Mouse (Mus musculus) stomach, embryonic 14.5 days (tissue): Measurements from ENCODE around the gene Nkain4. TPM values are rescaled to one million over a fixed set of nuclear protein-coding genes. Genes with fewer than 3 reads are reported as not detected.
A peak's percentile ranks its signal among the peaks of the same experiment; 100 is the strongest.

Experiments
- ATAC-seq: fragments of 200-750 bp; cut with Nextera tagmentation; 2 replicates; pipeline ENCODE4 v1.8.0; 2017; ENCODE audit warnings: low read depth, moderate TSS enrichment; ENCODE audit not compliant: insufficient number of reproducible peaks, insufficient read depth, low FRiP score
- H3K27ac ChIP-seq: fragments of 300-500 bp; sonication (generic); 2 replicates; pipeline ENCODE4 v1.5.1; 2014; ENCODE audit warnings: mild to moderate bottlenecking, low read length, moderate library complexity, mixed read lengths
- H3K27me3 ChIP-seq: fragments of 300-500 bp; sonication (generic); 2 replicates; pipeline ENCODE4 v1.6.1; 2014; ENCODE audit warnings: low read length, control low read depth, mixed read lengths; ENCODE audit not compliant: control insufficient read depth, insufficient read depth
- H3K36me3 ChIP-seq: fragments of 300-500 bp; sonication (generic); 2 replicates; pipeline ENCODE4 v1.6.1; 2014; ENCODE audit warnings: mild to moderate bottlenecking, control low read depth, low read length, moderate library complexity, mixed read lengths; ENCODE audit not compliant: control insufficient read depth, insufficient read depth
- H3K4me1 ChIP-seq: fragments of 300-500 bp; sonication (generic); 2 replicates; pipeline ENCODE4 v1.6.1; 2014; ENCODE audit warnings: low read length, control low read depth, mixed read lengths; ENCODE audit not compliant: control insufficient read depth, insufficient read depth
- H3K4me2 ChIP-seq: fragments of 300-500 bp; sonication (generic); replicated peaks from 2 replicates; pipeline ENCODE4 v1.6.1; 2014; ENCODE audit warnings: low read depth, low read length, control low read depth
- H3K4me3 ChIP-seq: fragments of 300-500 bp; sonication (generic); 2 replicates; pipeline ENCODE4 v1.5.1; 2014; ENCODE audit warnings: low read depth, low read length, control low read depth
- H3K9ac ChIP-seq: fragments of 300-500 bp; sonication (generic); replicated peaks from 2 replicates; pipeline ENCODE4 v1.6.1; 2014; ENCODE audit warnings: low read depth, mild to moderate bottlenecking, control low read depth, low read length, moderate library complexity, mixed read lengths
- H3K9me3 ChIP-seq: fragments of 300-500 bp; sonication (generic); 2 replicates; pipeline ENCODE4 v1.6.1; 2016; ENCODE audit warnings: low read depth, low read length, control low read depth; ENCODE audit not compliant: control insufficient read depth
- WGBS: fragments of 180-500 bp; shearing (Covaris S2); extraction: QIAGEN DNeasy Blood & Tissue Kit; methylation state at CpG from one replicate; pipeline ENCODE4 v1.1.7; 2014; 5-methylcytosine and 5-hydroxymethylcytosine counted together
- polyA plus RNA-seq: library from polyadenylated mRNA; unstranded; fragments of >200 nt; fragmentation: Nextera tagmentation; extraction: Ambion mirVana; gene quantifications from 2 replicates; pipeline ENCODE4 v1.2.1, GENCODE M21; 2014

Gene Nkain4
- polyA plus RNA-seq, 1 experiment from 2014 or later = 66.2 TPM

GRCm38 (mm10) chr2:180987432-180988030, 33.0 kb upstream of the Nkain4 start:
- Histone ChIP-seq H3K36me3 (peaks cover 8% of the 10 kb centered on the region; the same call in 1 of the 2 replicates), H3K9me3 (no peaks in the 10 kb centered on the region), H3K9ac (no peak overlapping the region), H3K4me1 (no peaks in the 10 kb centered on the region), H3K4me2 (no peak overlapping the region), H3K27ac (peak overlapping the region; percentile 61; the same call in 1 of the 2 replicates), H3K27me3 (no peaks in the 10 kb centered on the region), H3K4me3 (no peak overlapping the region)
- WGBS = 78% methylated on average over 5 of the region's 5 CpGs
- peak; percentile 30; the same call in 1 of the 2 replicates for ATAC-seq

DNA sequence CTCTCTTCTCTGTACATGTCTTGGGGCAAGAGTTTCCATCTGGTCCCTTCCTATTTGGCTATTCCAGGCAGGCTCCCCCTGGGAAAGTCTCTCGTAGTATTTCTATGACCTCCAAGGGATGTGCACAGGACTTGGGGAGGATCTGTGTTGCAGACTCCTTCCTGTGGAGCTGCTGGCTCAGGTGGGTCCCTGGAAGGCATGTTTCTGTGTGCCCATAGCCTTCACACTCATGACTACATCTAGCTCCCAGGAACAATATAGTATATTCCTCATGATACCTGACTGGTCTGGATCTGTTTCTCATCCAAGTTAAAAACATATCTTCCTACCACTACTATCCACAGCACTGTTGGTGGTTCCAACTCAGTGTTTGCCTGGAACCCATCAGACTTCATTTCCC, 32.5 kb upstream of the Nkain4 start:
- Histone ChIP-seq H3K4me1 (no peaks in the 10 kb centered on the region), H3K9me3 (no peaks in the 10 kb centered on the region), H3K4me3 (no peak overlapping the region), H3K27ac (peak overlapping the region; percentile 61; the same call in 1 of the 2 replicates), H3K9ac (no peak overlapping the region), H3K36me3 (peaks cover 13% of the 10 kb centered on the region; the same call in 1 of the 2 replicates), H3K4me2 (no peak overlapping the region), H3K27me3 (no peaks in the 10 kb centered on the region)
- ATAC-seq = no peak
- 94% methylated on average over 1 of the region's 1 CpGs for WGBS

DNA sequence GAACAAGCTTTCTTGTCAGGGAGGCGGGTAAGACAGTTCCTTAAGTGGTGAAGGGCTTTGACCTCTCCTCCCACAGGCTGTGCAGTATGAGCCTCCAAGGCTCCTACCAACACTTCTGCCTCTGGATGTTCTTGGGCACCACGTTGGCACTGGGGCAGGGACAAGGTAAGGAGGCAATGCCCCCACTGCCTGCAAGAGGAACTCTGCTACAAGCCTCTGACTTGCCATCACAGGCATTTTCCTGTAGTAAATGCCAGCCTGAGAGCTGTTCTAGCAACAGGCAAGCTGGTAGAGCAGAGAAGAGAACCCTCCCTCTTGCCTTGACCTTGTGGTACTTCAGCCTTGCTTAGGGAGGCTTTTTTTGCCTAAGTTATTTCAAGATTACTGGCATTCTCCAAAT, 31.9 kb upstream of the Nkain4 start, which contains the start of gene Col20a1:
Col20a1 (plus strand) TSS at position 87 of the 400 bp plus-strand sequence.
- Histone ChIP-seq H3K4me3 (no peak within 1 kb of the TSS), H3K9ac (no peak within 1 kb of the TSS), H3K36me3 (peaks cover 18% of the 10 kb centered on the region), H3K27ac (peak within 1 kb of the TSS; percentile 61; the same call in 1 of the 2 replicates), H3K4me2 (no peak within 1 kb of the TSS), H3K9me3 (no peaks in the 10 kb centered on the region), H3K4me1 (no peaks in the 10 kb centered on the region), H3K27me3 (no peaks in the 10 kb centered on the region)
- 63% methylated on average over 2 of the region's 2 CpGs for WGBS
- no peak for ATAC-seq

DNA sequence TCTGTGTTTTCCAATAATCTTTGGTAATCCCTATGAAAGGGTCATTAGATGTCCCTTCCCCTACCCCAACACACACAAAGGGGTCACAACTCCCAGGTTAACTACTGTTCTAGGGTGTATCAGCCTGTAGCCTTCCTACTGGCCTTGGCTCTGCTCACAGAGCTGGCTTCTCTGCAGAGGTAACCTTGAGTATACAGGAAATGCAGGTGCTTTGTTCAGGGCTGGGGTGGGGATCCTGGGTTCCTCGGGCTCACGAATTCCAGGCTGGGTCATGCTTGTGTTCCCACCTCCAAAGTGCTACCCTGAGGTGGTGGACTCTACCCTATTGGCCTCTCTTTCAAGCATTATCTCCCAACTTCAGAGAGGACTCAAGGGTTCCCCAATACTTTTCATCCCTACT, 31.1 kb upstream of the Nkain4 start:
- H3K4me2 ChIP-seq = no peak overlapping the region
- no peak for ATAC-seq
- no peaks in the 10 kb centered on the region for H3K9me3 ChIP-seq
- H3K36me3 ChIP-seq = peaks cover 27% of the 10 kb centered on the region
- no peaks in the 10 kb centered on the region for H3K27me3 ChIP-seq
- WGBS = 82% methylated on average over 2 of the region's 2 CpGs
- H3K9ac ChIP-seq = no peak overlapping the region
- H3K4me3 ChIP-seq = no peak overlapping the region
- H3K27ac ChIP-seq = no peak overlapping the region
- no peaks in the 10 kb centered on the region for H3K4me1 ChIP-seq

DNA sequence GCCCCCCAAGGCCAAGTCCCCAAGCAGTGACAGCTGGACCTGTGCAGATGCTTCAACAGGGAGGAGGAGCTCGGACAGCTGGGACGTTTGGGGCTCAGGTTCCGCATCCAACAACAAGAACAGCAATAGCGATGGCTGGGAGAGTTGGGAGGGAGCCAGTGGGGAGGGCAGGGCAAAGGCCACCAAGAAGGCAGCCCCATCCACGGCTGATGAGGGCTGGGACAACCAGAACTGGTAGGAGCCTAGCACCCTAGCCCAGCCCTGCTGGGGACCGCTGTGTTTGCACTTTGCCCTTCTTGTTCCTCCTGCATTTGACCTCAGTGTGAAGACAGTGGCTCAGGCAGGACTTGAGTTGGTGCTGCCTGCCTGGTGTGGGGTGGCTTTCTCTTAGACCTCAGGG, 26.6 kb upstream of the Nkain4 start:
- Histone ChIP-seq H3K4me2 (no peak overlapping the region), H3K36me3 (peaks cover 70% of the 10 kb centered on the region), H3K27ac (no peak overlapping the region), H3K4me3 (no peak overlapping the region), H3K9ac (no peak overlapping the region), H3K9me3 (no peaks in the 10 kb centered on the region), H3K4me1 (no peaks in the 10 kb centered on the region), H3K27me3 (no peaks in the 10 kb centered on the region)
- ATAC-seq = no peak
- 77% methylated on average over 6 of the region's 6 CpGs for WGBS

DNA sequence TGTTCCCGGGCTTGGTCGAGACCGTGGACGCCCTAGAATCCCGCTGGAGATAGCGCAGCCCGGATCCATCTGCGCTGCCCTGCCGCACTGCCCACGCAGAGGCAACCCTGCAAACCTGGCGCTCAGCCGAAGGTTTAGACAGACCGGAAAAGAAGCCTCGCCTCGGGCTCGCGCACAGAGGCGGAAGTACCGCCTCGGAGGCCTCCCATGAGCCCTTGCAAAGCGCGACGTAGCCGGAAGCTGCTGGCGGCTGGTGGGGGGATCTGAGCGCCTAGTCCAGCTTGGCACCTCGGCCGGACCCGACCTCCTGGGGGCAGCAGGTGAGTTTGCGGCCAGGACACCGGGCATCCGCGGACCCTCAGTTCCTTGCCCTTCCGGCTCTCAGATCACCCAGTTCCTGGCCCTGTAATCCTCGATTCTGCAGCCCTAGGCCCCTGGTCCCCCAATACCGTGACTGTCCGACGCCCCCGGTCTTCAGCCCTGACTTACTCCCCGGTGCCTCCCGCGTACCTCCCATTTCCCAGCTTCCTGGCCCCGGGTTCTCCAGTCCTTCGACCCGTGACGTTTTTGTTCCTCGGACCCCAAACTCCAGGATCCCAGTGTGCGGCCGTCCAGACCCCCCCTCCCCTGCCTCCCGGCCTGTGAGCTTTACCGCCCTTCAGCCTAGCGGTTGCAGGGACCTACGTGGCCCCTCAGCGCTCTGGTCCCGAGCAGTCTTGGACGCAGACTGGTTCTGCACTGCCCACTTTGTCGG, 12.7 kb upstream of the Nkain4 start, which contains the start of gene Arfgap1:
Arfgap1 (plus strand) TSS at position 216 of the 754 bp plus-strand sequence.
- peak within 1 kb of the TSS; percentile 95 for H3K9ac ChIP-seq
- peak; percentile 87 for ATAC-seq
- no peaks in the 10 kb centered on the region for H3K27me3 ChIP-seq
- under 1% methylated on average over 57 of the region's 57 CpGs for WGBS
- peak within 1 kb of the TSS; percentile 97 for H3K4me3 ChIP-seq
- no peaks in the 10 kb centered on the region for H3K9me3 ChIP-seq
- peaks cover 28% of the 10 kb centered on the region for H3K36me3 ChIP-seq
- peak within 1 kb of the TSS; percentile 87 for H3K27ac ChIP-seq
- peak within 1 kb of the TSS; percentile 86 for H3K4me2 ChIP-seq
- peaks cover 9% of the 10 kb centered on the region; the same call in 1 of the 2 replicates for H3K4me1 ChIP-seq

- Histone ChIP-seq H3K4me2 (peak overlapping the region; percentile 86), H3K27ac (peak overlapping the region; percentile 87), H3K9me3 (no peaks in the 10 kb centered on the region), H3K27me3 (no peaks in the 10 kb centered on the region), H3K36me3 (peaks cover 19% of the 10 kb centered on the region), H3K4me1 (peaks cover 9% of the 10 kb centered on the region; the same call in 1 of the 2 replicates), H3K4me3 (peak overlapping the region; percentile 97), H3K9ac (peak overlapping the region; percentile 95)
- ATAC-seq = no peak
- 8% methylated on average over 14 of the region's 14 CpGs for WGBS
Observed at GRCm38 (mm10) chr2:180966092-180966882, 11.8 kb upstream of the Nkain4 start.

GRCm38 (mm10) chr2:180963956-180964355, 9.5 kb upstream of the Nkain4 start:
- peak overlapping the region; percentile 52; the same call in 1 of the 2 replicates for H3K27ac ChIP-seq
- peaks cover 6% of the 10 kb centered on the region; the same call in 1 of the 2 replicates for H3K4me1 ChIP-seq
- H3K27me3 ChIP-seq = no peaks in the 10 kb centered on the region
- no peak overlapping the region for H3K4me3 ChIP-seq
- H3K36me3 ChIP-seq = no peaks in the 10 kb centered on the region
- H3K4me2 ChIP-seq = no peak overlapping the region
- no peaks in the 10 kb centered on the region for H3K9me3 ChIP-seq
- no peak for ATAC-seq
- H3K9ac ChIP-seq = no peak overlapping the region
- 9% methylated on average over 5 of the region's 5 CpGs for WGBS
